10 mouse cellular contexts compared by ENCODE assay signal in genomic region chr16:92565291-92565690, GRCm38 (mm10).
A peak's percentile ranks its signal among the peaks of the same experiment; 100 is the strongest.
DNase-seq lines count a peak whose midpoint lies in the region; ATAC-seq and TF ChIP-seq lines count a peak whose summit lies in the region.
"Had no signal": no experiment of that assay in that cellular context is flagged by ENCODE, and none has a peak within 500 bp of the region (broad histone marks: within the 10 kb centered on the region; RNA-seq: fewer than 3 reads in every experiment).

No protein-coding gene starts in this region.

- no peaks in the 10 kb centered on the region for H3K9me3 ChIP-seq in midbrain, embryonic 14.5 days (ENCODE audit: control insufficient read depth, low read length)
- H3K9me3 ChIP-seq: midbrain, embryonic 12.5 days had no signal

- no peak overlapping the region for H3K4me2 ChIP-seq in midbrain, embryonic 14.5 days (ENCODE audit: low read length)
- H3K4me2 ChIP-seq: heart, embryonic 11.5 days; midbrain, embryonic 12.5 days had no signal

- peak overlapping the region; percentile 42 for H3K4me3 ChIP-seq in left cerebral cortex, adult 2 months
- H3K4me3 ChIP-seq in midbrain, embryonic 14.5 days (replicated peaks; ENCODE audit: low read depth, low read length), result no peak overlapping the region
- H3K4me3 ChIP-seq: erythroblast, embryonic 14.5 days; midbrain, embryonic 12.5 days had no signal

- ATAC-seq in frontal cortex, adult (ENCODE audit: low TSS enrichment), result 0 out of 2 replicates have a peak, but pooled peaks have one; percentile 16
- no peak for ATAC-seq in midbrain, embryonic 14.5 days (ENCODE audit: low FRiP score, low TSS enrichment)

- DNase-seq in frontal cortex, postnatal 14 days (ENCODE audit: low spot score in 2 of 2), result no peak
- no peak for DNase-seq in left cerebral cortex, adult 2 months (ENCODE audit: extremely low spot score in 1 of 2, low spot score in 2 of 2)
- DNase-seq in left cerebral cortex, postnatal 10 days (ENCODE audit: extremely low spot score in 1 of 2, low spot score in 2 of 2), result no peak
- DNase-seq in brain, embryonic 14.5 days (ENCODE audit: low read depth), result peak; percentile 56
- DNase-seq in midbrain, embryonic 14.5 days, result peak; percentile 46
- no peak for DNase-seq in gastrocnemius, postnatal 14 days

- TF ChIP-seq CTCF in left cerebral cortex, adult 2 months (IDR thresholded peaks at IDR 0.05), result no peak
- TF ChIP-seq CTCF in brain, embryonic 14.5 days (IDR thresholded peaks at IDR 0.05; ENCODE audit: borderline replicate concordance, extremely low read depth, insufficient read depth, insufficient read length), result no peak

- H3K27ac ChIP-seq in left cerebral cortex, adult 2 months, result no peak overlapping the region
- H3K27ac ChIP-seq in midbrain, embryonic 14.5 days (replicated peaks; ENCODE audit: low read depth, low read length), result no peak overlapping the region
- H3K27ac ChIP-seq: midbrain, embryonic 12.5 days had no signal

- WGBS in midbrain, embryonic 14.5 days, result 76% methylated on average over 11 of the region's 11 CpGs

- no peak for TF ChIP-seq POLR2A in brain, embryonic 14.5 days (IDR thresholded peaks at IDR 0.05; ENCODE audit: borderline replicate concordance, extremely low read depth, insufficient read depth, insufficient read length, poor library complexity, severe bottlenecking)

- H3K27me3 ChIP-seq in midbrain, embryonic 14.5 days (ENCODE audit: control insufficient read depth, insufficient read depth, low read length), result no peaks in the 10 kb centered on the region

- H3K36me3 ChIP-seq in midbrain, embryonic 14.5 days (ENCODE audit: control insufficient read depth, insufficient read depth, low read length), result no peaks in the 10 kb centered on the region
- H3K36me3 ChIP-seq: midbrain, embryonic 12.5 days had no signal

- no peak overlapping the region for H3K9ac ChIP-seq in midbrain, embryonic 14.5 days (replicated peaks; ENCODE audit: low read length)
- H3K9ac ChIP-seq: midbrain, embryonic 12.5 days had no signal

- H3K4me1 ChIP-seq in midbrain, embryonic 14.5 days (ENCODE audit: control insufficient read depth, insufficient read depth, low read length), result no peaks in the 10 kb centered on the region
- H3K4me1 ChIP-seq: midbrain, embryonic 12.5 days had no signal

- intact Hi-C loops in left cerebral cortex, adult 2 months (cut with DNase I), result loop anchor here (1.0 to 10.0 kb wide), 5 partner anchors 133 to 977 kb away; no protein-coding TSS in a partner anchor
- intact Hi-C loops in left cerebral cortex, postnatal 10 days (cut with DNase I), result loop anchor here (5.0 to 10.0 kb wide), 3 partner anchors 132 to 890 kb away; no protein-coding TSS in a partner anchor
- intact Hi-C loops in gastrocnemius, postnatal 14 days (cut with DNase I; ENCODE audit: low total_unique reads), result loop anchor here (10.0 kb wide), 1 partner anchor 430 kb away; no protein-coding TSS in a partner anchor

Comparison
In these comparisons a context has a peak if more than half of its experiments do, and no peak if none do; other contexts are left out.
1. DNase-seq: peak in brain, embryonic 14.5 days (single experiment) and midbrain, embryonic 14.5 days (single experiment); none in frontal cortex, postnatal 14 days (0 of 2), left cerebral cortex, adult 2 months (0 of 2), left cerebral cortex, postnatal 10 days (0 of 2) and gastrocnemius, postnatal 14 days (single experiment).